Mouse (Mus musculus) T-helper 17 cell (primary cell): Measurements from ENCODE around the gene Pcbp2.

Experiments
- in situ Hi-C, 2 experiments: fragments of 300-600 bp; cut with MboI, MseI; formaldehyde crosslinking; loops; 1 replicate in 1 of 2; 2 replicates in 1 of 2; pipeline ENCODE4 v1.15.1; 2025; ENCODE audit warnings: high pct_unique_total_duplicates in 2 of 2

Pcbp2 gene

GRCm38 (mm10) chr15:102461430-102462075 is 8.8 kb upstream of the Pcbp2 start:
- in situ Hi-C loops = no loop called here

- in situ Hi-C loops = no loop called here
These were observed 6.7 kb upstream of the Pcbp2 start for GRCm38 (mm10) chr15:102463666-102464065.

- in situ Hi-C loops = no loop called here
These were observed 1.5 kb upstream of the Pcbp2 start for GRCm38 (mm10) chr15:102468675-102469370.

- in situ Hi-C loops = no loop called here
These were observed 411 bp downstream of the Pcbp2 start for GRCm38 (mm10) chr15:102470605-102471294.

GRCm38 (mm10) chr15:102471295-102471645 is 931 bp downstream of the Pcbp2 start:
- in situ Hi-C loops = no loop called here

- in situ Hi-C loops = no loop called here
These were observed 1.4 kb downstream of the Pcbp2 start for GRCm38 (mm10) chr15:102471727-102472126.

GRCm38 (mm10) chr15:102473246-102473645 is 2.9 kb downstream of the Pcbp2 start:
- in situ Hi-C loops = no loop called here

GRCm38 (mm10) chr15:102474520-102474919 is 4.2 kb downstream of the Pcbp2 start:
- in situ Hi-C loops = no loop called here

- in situ Hi-C loops = no loop called here
These were observed 12.8 kb downstream of the Pcbp2 start for GRCm38 (mm10) chr15:102483136-102483535.

GRCm38 (mm10) chr15:102485853-102486252 is 15.5 kb downstream of the Pcbp2 start:
- in situ Hi-C loops = no loop called here

- in situ Hi-C loops = no loop called here
These were observed 17.3 kb downstream of the Pcbp2 start for GRCm38 (mm10) chr15:102487664-102488063.

- in situ Hi-C loops = no loop called here
These were observed 28.0 kb downstream of the Pcbp2 start for GRCm38 (mm10) chr15:102498322-102498721.

GRCm38 (mm10) chr15:102499370-102499769 is 29.0 kb downstream of the Pcbp2 start:
- in situ Hi-C loops = no loop called here

- in situ Hi-C loops = loop anchor here (10.0 to 25.0 kb wide), 2 partner anchors 415 to 737 kb away; partner anchors contain the start of genes Cbx5 (in 1 of the 2) and Hnrnpa1 (in 1 of the 2)
These were observed 29.5 kb downstream of the Pcbp2 start for GRCm38 (mm10) chr15:102499851-102500250.

GRCm38 (mm10) chr15:102500479-102500878 is 30.1 kb downstream of the Pcbp2 start:
- in situ Hi-C loops = loop anchor here (10.0 to 25.0 kb wide), 2 partner anchors 416 to 737 kb away; partner anchors contain the start of genes Cbx5 (in 1 of the 2) and Hnrnpa1 (in 1 of the 2)

- in situ Hi-C loops = loop anchor here (10.0 to 25.0 kb wide), 2 partner anchors 416 to 736 kb away; partner anchors contain the start of genes Cbx5 (in 1 of the 2) and Hnrnpa1 (in 1 of the 2)
These were observed 30.9 kb downstream of the Pcbp2 start for GRCm38 (mm10) chr15:102501084-102501814.

- in situ Hi-C loops = loop anchor here (10.0 to 25.0 kb wide), 2 partner anchors 418 to 735 kb away; partner anchors contain the start of genes Cbx5 (in 1 of the 2) and Hnrnpa1 (in 1 of the 2)
These were observed 32.0 kb downstream of the Pcbp2 start for GRCm38 (mm10) chr15:102502254-102502840.

- in situ Hi-C loops = loop anchor here (10.0 to 25.0 kb wide), 2 partner anchors 419 to 734 kb away; partner anchors contain the start of genes Cbx5 (in 1 of the 2) and Hnrnpa1 (in 1 of the 2)
These were observed 33.1 kb downstream of the Pcbp2 start, which contains the start of gene Gm10337 for GRCm38 (mm10) chr15:102503447-102503846. Gene Gm10337, plus strand, starts transcription at chr15:102503722.

GRCm38 (mm10) chr15:102503924-102504782 is 33.8 kb downstream of the Pcbp2 start:
- in situ Hi-C loops = loop anchor here (10.0 to 25.0 kb wide), 2 partner anchors 419 to 733 kb away; partner anchors contain the start of genes Cbx5 (in 1 of the 2) and Hnrnpa1 (in 1 of the 2)
